Mouse (Mus musculus) liver, embryonic 11.5 days (tissue): Measurements from ENCODE around the gene Nme9. TPM values are rescaled to one million over a fixed set of nuclear protein-coding genes. Genes with fewer than 3 reads are reported as not detected.

ENCODE experiments used
- ATAC-seq: fragments of 200-750 bp; cut with Nextera tagmentation; replicated peaks from 2 replicates; pipeline ENCODE4 v1.8.0; 2017; ENCODE audit warnings: moderate number of reproducible peaks, mild to moderate bottlenecking, moderate TSS enrichment, moderate library complexity; ENCODE audit not compliant: low FRiP score
- DNase-seq: peaks from one replicate; pipeline ENCODE4 v3.0.0-alpha.2; 2017; ENCODE audit warnings: low spot score
- H3K27ac ChIP-seq: fragments of 300-500 bp; sonication (generic); 2 replicates; pipeline ENCODE4 v1.5.1; 2014; ENCODE audit warnings: mild to moderate bottlenecking, low read depth, low read length, control low read depth
- H3K27me3 ChIP-seq: fragments of 300-500 bp; sonication (generic); replicated peaks from 2 replicates; pipeline ENCODE4 v1.6.1; 2014; ENCODE audit warnings: low read length, mixed read lengths; ENCODE audit not compliant: control insufficient read depth, insufficient read depth
- H3K36me3 ChIP-seq: fragments of 300-500 bp; sonication (generic); 2 replicates; pipeline ENCODE4 v1.6.1; 2014; ENCODE audit warnings: mild to moderate bottlenecking, low read length, moderate library complexity, mixed read lengths; ENCODE audit not compliant: control insufficient read depth, insufficient read depth
- H3K4me1 ChIP-seq: fragments of 300-500 bp; sonication (generic); replicated peaks from 2 replicates; pipeline ENCODE4 v1.6.1; 2014; ENCODE audit warnings: low read length, mixed read lengths; ENCODE audit not compliant: control insufficient read depth, insufficient read depth
- H3K4me2 ChIP-seq: fragments of 300-500 bp; sonication (generic); 2 replicates; pipeline ENCODE4 v1.6.1; 2014; ENCODE audit warnings: mild to moderate bottlenecking, control low read depth, moderate library complexity
- H3K4me3 ChIP-seq: fragments of 300-500 bp; sonication (generic); 2 replicates; pipeline ENCODE4 v1.5.1; 2014; ENCODE audit warnings: low read depth, low read length, control low read depth
- H3K9ac ChIP-seq: fragments of 300-500 bp; sonication (generic); 2 replicates; pipeline ENCODE4 v1.6.1; 2014; ENCODE audit warnings: low read depth, low read length, control low read depth
- H3K9me3 ChIP-seq: fragments of 300-500 bp; sonication (generic); 2 replicates; pipeline ENCODE4 v1.6.1; 2016; ENCODE audit warnings: low read length, inconsistent platforms, mixed read lengths; ENCODE audit not compliant: control insufficient read depth
- WGBS: fragments of 180-500 bp; shearing (Covaris S2); extraction: QIAGEN DNeasy Blood & Tissue Kit; methylation state at CpG from one replicate; pipeline ENCODE4 v1.1.7; 2014; 5-methylcytosine and 5-hydroxymethylcytosine counted together
- polyA plus RNA-seq: library from polyadenylated mRNA; unstranded; fragments of >200 nt; fragmentation: Nextera tagmentation; extraction: Ambion mirVana; gene quantifications from 2 replicates; pipeline ENCODE4 v1.2.1, GENCODE M21; 2014

The Nme9 gene
- polyA plus RNA-seq, 1 experiment from 2014 or later = not detected

DNA sequence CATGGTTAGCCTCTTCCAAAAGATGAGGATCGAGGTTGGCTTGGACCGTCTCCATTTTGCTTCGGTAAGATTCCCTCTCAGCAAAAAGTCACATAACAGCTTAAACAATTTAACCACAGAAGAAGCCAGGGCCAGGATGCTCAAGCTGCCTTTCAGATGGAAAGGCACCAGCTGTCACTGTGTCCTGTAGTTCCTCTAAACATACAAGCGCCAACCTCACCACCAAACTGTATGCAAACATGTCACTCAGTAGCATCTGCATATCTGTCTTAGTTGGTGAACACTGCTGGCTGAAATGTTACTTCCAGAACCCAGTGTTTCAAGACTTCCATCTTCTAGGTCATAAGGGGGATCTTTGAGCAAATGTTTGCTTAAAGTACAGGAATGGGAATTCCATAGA lies 8.5 kb downstream of the Nme9 start:
- ATAC-seq (no peak), DNase-seq (no peak)
- no peak overlapping the region for H3K9ac ChIP-seq
- H3K4me1 ChIP-seq = no peaks in the 10 kb centered on the region
- H3K27me3 ChIP-seq = no peaks in the 10 kb centered on the region
- no peaks in the 10 kb centered on the region for H3K9me3 ChIP-seq
- H3K4me2 ChIP-seq = no peak overlapping the region
- H3K36me3 ChIP-seq = no peaks in the 10 kb centered on the region
- WGBS = 89% methylated on average over 4 of the region's 4 CpGs
- no peak overlapping the region for H3K4me3 ChIP-seq
- no peak overlapping the region for H3K27ac ChIP-seq

DNA sequence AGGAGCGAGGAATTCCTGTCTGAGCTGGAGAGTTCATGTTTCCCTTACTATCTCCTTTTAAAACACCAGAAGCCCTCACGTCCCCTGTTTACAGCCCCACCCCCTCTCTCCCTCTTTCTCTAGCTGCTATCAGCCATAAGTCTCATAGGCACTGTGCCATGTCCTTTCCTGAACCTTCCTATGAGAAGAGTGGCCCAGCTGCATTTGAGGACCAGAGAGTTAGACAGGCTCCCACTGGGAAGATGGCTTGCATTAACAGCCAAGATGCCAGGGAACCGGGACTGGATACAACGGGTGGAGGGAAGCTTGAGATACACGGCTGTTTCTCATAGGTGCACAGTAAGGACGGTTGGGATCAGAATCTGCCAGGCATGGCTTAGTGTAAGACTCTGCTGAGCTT lies 13.6 kb downstream of the Nme9 start:
- no peaks in the 10 kb centered on the region for H3K36me3 ChIP-seq
- H3K9me3 ChIP-seq = no peaks in the 10 kb centered on the region
- 64% methylated on average over 6 of the region's 6 CpGs for WGBS
- ATAC-seq = no peak
- no peak overlapping the region for H3K9ac ChIP-seq
- peaks cover 2% of the 10 kb centered on the region for H3K4me1 ChIP-seq
- DNase-seq = no peak
- no peaks in the 10 kb centered on the region for H3K27me3 ChIP-seq
- H3K27ac ChIP-seq = no peak overlapping the region
- no peak overlapping the region for H3K4me2 ChIP-seq
- no peak overlapping the region for H3K4me3 ChIP-seq

DNA sequence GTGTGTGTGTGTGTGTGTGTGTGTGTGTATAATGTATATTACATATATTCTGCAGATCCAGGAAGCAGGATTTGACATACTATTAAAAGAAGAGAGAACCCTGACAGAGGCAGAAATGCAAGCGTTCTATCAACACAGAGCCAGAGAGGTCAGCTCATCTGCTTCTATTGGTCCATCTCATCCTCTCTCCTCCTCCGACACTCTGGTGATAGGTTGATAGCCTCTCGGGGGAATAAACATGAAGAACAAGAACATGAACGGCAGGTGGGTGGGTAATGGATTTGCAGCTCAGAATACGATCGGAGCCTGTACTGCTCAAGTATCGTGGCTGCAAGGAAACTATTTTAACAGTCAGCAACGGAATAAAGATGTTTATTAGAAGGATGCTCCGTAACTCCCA lies 17.3 kb downstream of the Nme9 start:
- Histone ChIP-seq H3K27me3 (no peaks in the 10 kb centered on the region), H3K36me3 (no peaks in the 10 kb centered on the region), H3K9me3 (no peaks in the 10 kb centered on the region), H3K9ac (no peak overlapping the region), H3K4me2 (no peak overlapping the region), H3K4me3 (no peak overlapping the region), H3K4me1 (peaks cover 10% of the 10 kb centered on the region), H3K27ac (no peak overlapping the region)
- ATAC-seq (no peak), DNase-seq (no peak)
- 83% methylated on average over 9 of the region's 9 CpGs for WGBS

DNA sequence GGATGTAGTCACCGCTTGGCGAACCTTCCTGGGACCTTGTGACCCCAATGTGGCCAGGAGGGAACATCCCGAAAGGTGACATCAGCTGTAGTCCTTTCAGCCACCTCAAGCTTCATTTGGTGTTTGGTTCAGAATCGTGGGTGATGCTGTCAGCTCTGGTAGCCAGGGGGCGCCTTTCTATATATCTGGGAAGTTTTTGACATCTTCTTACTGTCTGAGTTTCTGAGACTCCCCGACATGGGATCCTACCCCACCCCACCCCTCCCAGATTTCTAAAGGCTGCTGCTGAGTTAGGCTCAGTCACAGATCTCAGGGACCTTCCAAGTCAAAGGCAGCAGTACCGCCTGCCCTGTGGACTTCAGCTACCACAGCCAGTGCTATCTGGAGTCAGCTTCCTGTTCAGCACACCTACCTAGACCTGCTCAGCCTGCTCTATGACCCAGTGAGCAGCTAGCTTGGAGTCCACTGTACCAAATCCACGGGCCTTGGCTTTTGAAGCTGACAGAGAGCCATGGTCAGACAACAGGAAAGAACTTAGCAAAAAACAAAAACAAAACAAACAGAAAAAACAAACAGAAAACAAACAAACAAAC lies 18.5 kb downstream of the Nme9 start:
- peak overlapping the region; percentile 63 for H3K4me2 ChIP-seq
- no peaks in the 10 kb centered on the region for H3K9me3 ChIP-seq
- no peak overlapping the region for H3K27ac ChIP-seq
- peak; percentile 40; the same call in 1 of the 2 replicates for ATAC-seq
- DNase-seq = no peak
- no peaks in the 10 kb centered on the region for H3K36me3 ChIP-seq
- 56% methylated on average over 8 of the region's 8 CpGs for WGBS
- peaks cover 10% of the 10 kb centered on the region for H3K4me1 ChIP-seq
- no peak overlapping the region for H3K4me3 ChIP-seq
- no peaks in the 10 kb centered on the region for H3K27me3 ChIP-seq
- H3K9ac ChIP-seq = no peak overlapping the region

DNA sequence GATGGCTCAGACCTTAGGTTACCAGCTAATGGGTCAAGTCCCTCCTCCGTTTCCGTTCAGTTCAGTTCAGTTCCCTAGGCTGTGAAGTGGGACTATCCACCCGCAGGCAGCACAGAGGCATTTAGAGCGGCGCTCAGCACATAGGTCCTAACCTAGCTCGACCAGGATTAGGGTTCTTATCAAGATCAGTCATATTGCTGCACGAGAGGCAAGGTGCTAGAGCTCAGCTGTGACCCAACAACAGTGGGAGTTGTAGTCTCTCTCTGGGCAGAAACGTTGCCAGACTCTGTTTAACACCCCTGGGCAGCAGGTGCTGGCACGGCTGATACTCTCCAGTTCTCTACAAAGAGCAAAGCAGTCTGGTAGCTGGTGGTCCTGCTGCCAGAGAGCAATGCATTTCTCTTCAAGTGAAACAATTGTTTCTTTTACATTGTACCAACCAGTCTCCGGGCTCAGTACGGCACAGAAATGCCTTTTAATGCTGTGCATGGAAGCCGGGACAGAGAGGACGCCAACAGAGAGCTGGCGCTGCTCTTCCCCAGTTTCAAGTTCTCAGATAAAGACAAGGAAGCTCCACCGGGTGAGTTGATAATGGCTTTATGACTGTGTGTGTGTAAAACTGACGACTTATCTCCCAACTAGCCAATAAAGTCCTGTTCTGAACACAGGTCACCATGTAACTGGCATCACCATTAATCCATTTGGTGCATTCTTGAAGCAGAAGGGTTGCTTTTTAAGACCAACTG lies 19.2 kb downstream of the Nme9 start:
- no peaks in the 10 kb centered on the region for H3K27me3 ChIP-seq
- H3K27ac ChIP-seq = no peak overlapping the region
- ATAC-seq = peak; percentile 73
- H3K9me3 ChIP-seq = no peaks in the 10 kb centered on the region
- no peaks in the 10 kb centered on the region for H3K36me3 ChIP-seq
- H3K4me1 ChIP-seq = peaks cover 10% of the 10 kb centered on the region
- peak overlapping the region; percentile 63 for H3K4me2 ChIP-seq
- H3K9ac ChIP-seq = peak overlapping the region; percentile 16; the same call in 1 of the 2 replicates
- peak overlapping the region; percentile 21 for H3K4me3 ChIP-seq
- DNase-seq = no peak
- WGBS = 44% methylated on average over 16 of the region's 16 CpGs

DNA sequence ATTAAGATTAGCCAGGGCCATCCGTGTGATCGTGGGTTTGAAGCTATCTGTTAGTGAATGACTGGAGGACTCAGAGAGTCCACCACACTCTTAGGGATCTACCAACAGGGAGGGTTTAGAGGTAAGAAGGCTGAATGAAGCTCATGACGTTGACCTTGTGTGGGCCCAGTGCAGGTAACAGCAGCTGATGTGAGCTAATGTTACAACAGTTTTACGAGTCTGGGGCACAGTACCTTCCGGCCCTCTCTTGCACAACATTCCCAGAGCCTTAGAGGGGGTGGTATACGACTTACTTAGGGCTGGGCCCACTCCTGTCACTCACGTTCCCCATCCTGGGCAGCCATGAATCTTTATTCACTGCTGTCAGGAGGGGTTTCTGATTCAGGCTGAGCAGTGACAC lies 20.1 kb downstream of the Nme9 start:
- Histone ChIP-seq H3K4me3 (no peak overlapping the region), H3K9me3 (no peaks in the 10 kb centered on the region), H3K4me2 (no peak overlapping the region), H3K36me3 (no peaks in the 10 kb centered on the region; the same call in 1 of the 2 replicates), H3K27ac (no peak overlapping the region), H3K27me3 (no peaks in the 10 kb centered on the region), H3K9ac (no peak overlapping the region), H3K4me1 (peaks cover 10% of the 10 kb centered on the region)
- ATAC-seq (no peak), DNase-seq (no peak)
- 73% methylated on average over 7 of the region's 7 CpGs for WGBS

DNA sequence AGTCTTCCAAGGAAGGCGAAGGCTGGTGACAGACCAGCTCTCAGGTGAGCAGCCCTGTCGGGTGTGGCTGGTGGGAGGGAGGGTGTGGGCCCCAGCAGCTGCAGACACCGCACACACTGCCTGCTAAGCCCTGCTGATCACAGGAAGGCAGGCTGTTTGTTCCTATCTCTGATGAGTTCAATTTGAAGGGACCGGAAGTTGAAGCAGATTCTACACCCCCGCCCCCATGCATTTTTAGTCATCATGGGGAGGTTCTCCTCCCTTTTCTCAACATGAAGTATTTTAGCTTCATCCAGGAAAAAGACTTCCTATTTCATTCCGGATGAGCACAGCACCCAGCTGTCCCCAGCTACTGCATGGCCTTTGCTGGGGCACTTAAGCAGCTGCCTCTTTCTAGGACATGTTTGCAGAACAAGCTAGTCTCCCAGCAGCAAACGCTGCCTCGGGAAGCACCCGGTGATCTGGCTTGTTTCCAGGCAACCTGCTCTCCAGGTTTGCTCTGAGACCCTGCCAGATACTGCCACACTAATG lies 28.0 kb downstream of the Nme9 start:
- no peaks in the 10 kb centered on the region for H3K27me3 ChIP-seq
- peaks cover 9% of the 10 kb centered on the region for H3K4me1 ChIP-seq
- H3K9ac ChIP-seq = no peak overlapping the region
- no peak for DNase-seq
- no peak overlapping the region for H3K4me3 ChIP-seq
- no peaks in the 10 kb centered on the region for H3K9me3 ChIP-seq
- ATAC-seq = no peak
- H3K36me3 ChIP-seq = peaks cover 5% of the 10 kb centered on the region; the same call in 1 of the 2 replicates
- 60% methylated on average over 9 of the region's 9 CpGs for WGBS
- no peak overlapping the region for H3K4me2 ChIP-seq
- H3K27ac ChIP-seq = no peak overlapping the region

DNA sequence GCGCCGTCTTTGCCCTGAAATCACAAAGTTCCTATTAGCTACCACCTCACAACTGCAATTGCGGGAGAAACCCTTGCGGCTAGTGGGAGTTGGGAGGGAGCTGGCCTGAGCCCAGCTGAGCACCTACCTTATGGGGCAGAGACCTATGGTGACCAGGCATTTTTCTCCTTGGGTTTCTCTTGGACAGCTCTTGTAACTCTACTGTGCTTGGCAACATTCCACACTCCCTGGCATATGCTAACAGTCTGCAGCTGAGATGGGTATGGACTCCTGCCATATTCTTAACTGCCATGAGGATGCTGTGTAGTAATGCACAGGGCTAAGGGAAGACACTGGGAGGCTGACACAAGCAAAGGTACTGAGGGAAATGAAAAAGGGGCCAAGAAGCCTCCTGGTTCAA lies 29.5 kb downstream of the Nme9 start:
- Histone ChIP-seq H3K9me3 (no peaks in the 10 kb centered on the region), H3K27ac (no peak overlapping the region), H3K4me3 (no peak overlapping the region), H3K4me2 (no peak overlapping the region), H3K9ac (no peak overlapping the region), H3K36me3 (peaks cover 8% of the 10 kb centered on the region; the same call in 1 of the 2 replicates), H3K4me1 (peaks cover 19% of the 10 kb centered on the region), H3K27me3 (no peaks in the 10 kb centered on the region)
- no peak for DNase-seq
- no peak for ATAC-seq
- 92% methylated on average over 4 of the region's 4 CpGs for WGBS

DNA sequence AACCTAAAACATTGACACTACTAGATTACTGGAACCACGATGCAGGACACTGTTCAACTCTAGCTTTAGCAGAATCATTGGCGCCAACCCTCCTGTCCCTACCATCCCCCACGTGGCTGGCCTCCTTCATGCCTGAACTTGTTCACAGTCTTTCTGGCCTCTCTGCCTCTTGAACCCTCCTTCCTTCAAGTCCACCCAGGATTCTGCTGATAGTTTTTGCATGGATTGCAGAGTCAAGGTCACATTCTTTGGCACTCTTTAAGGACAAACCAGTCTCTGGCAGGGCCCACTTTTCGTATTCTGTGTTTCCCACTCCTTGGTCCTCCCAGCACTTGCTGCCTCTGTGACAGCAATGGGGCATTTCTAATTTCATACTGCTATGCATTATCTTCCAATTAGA lies 31.9 kb downstream of the Nme9 start:
- H3K36me3 ChIP-seq = peaks cover 16% of the 10 kb centered on the region
- no peak for DNase-seq
- no peak for ATAC-seq

More for the DNA sequence above, 31.9 kb downstream of the Nme9 start:
- H3K4me3 ChIP-seq = no peak overlapping the region
- no peak overlapping the region for H3K27ac ChIP-seq
- no peaks in the 10 kb centered on the region for H3K27me3 ChIP-seq
- H3K9ac ChIP-seq = no peak overlapping the region
- WGBS = 90% methylated on average over 4 of the region's 4 CpGs
- H3K4me1 ChIP-seq = peaks cover 21% of the 10 kb centered on the region
- no peak overlapping the region for H3K4me2 ChIP-seq
- H3K9me3 ChIP-seq = no peaks in the 10 kb centered on the region
